Mouse (Mus musculus) liver, adult 2 months (tissue): ENCODE measurements at regions not wholly inside any gene's neighbourhood (a gene's known extent, or its start where the extent isn't known, plus 50 kb on each side); places are given as distances from the start of the nearest gene placed in this dataset.

Source experiments
- CTCF ChIP-seq: fragments of 200-500 bp; IDR thresholded peaks from 2 replicates; pipeline ENCODE4 v1.5.1; 2011; ENCODE audit warnings: low read depth, low read length, control low read depth
- POLR2A ChIP-seq: fragments of 200-500 bp; IDR thresholded peaks from 2 replicates; pipeline ENCODE4 v1.6.1; 2011; ENCODE audit warnings: low read length, control low read depth; ENCODE audit not compliant: insufficient read depth; ENCODE audit errors: extremely low read depth

- TF ChIP-seq POLR2A: no peak
- no peak for TF ChIP-seq CTCF
Measured at GRCm38 (mm10) chr4:69971721-69972120, 438.5 kb downstream of the Cdk5rap2 start.
